Mouse (Mus musculus): ENCODE results near the gene Arl6ip6.

The Arl6ip6 gene

DNA sequence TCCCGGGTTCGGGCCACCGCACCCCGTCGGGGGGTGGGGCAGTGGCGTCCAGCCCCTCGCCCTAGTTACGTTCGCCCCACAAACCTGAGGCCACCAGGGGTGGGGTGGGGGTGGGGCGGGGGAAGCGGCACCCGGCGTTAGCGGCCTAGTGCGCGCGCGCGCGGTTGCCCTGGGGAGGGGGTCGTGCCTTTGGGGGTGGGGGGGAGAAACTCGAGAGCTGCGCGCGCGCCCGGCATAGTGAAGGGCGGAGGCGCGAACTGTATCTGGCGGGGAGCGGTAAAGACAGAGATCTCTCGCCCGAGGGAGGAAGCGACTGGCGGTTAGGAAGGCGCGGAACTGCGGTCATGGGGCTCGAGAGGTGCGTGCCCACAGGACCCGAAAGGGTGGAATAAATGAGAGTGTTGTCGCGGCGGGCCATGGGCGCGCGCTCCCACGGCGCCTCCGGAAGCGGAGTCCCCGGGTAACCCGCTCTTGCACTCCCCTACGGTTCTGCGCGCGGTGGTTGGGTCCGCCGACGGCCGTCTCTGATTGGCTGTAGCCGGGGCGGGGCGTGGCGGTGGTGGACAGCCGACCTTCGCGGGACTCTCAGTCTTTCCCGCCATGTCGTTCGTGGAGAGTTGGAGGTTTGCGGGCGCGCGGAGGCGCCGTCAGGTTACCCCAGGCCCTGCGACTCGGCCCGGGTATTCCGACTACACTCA is at the start of gene Arl6ip6:
TSS of gene Arl6ip6 (plus strand) at position 204 of the 698 bp plus-strand sequence.
- peak; percentile 94 for DNase-seq (ENCODE audit: low spot score)

DNA sequence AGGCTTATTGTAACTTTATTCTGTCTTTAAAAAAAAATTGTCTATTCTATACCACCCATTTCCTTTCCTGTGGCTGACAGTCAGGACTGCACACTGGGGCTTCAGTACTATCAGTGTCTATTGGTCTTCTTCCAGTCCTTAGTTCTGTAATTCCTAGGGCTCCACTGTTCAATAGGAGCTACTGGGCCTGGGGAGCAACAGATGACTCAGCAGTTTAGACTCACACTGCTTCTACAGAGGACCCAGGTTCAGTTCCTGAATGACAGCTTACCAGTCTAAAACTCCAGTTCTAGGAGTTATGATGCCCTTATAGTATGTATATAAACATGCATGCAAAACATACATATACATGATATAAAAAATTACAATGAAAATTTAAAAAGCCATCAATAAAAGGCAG is 44.7 kb upstream of the Arl6ip6 start:
- no peak for DNase-seq (ENCODE audit: low spot score)

DNA sequence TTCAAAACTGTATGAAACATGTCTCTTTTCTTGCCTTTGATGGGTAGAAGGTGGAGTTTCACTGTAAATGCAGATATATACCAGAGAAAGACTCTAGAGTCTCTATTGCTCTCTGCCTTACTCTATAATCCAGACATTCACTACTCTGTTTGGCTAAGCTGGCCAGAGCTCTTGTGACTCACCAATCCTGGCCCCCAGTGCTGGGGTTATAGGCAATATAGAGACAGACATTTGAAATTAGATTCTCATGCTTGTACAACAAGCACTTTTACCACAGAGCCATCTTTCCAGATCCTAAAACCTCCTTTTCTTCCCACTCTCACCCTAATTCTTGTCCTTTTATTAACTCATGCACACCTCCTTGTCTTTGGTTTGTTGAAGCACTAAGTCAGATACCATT is 17.6 kb upstream of the Arl6ip6 start:
- DNase-seq (ENCODE audit: low spot score): no peak

- DNase-seq (ENCODE audit: low spot score): no peak
Observed at GRCm38 (mm10) chr2:53178966-53179365, 12.6 kb upstream of the Arl6ip6 start.

- no peak for DNase-seq (ENCODE audit: low spot score)
Observed at GRCm38 (mm10) chr2:53179876-53180275, 11.7 kb upstream of the Arl6ip6 start.

DNA sequence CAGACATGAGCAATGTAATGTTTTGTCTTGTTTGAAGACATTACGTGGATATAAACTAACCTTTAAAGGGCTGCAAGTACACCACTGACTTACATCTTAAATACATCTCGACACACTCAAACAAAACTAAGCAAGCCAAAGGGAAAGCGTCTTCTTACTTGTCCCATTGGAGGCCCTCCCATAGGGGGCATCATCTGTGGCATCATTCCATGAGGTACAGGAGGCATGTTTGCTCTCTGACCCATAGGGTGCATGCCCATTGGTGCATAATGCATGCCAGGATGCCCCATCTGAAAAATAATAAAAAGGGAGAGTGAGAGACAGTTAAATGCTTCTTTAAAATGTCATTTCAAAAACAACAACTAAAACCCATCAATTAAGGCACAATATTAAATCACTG is 1.7 kb upstream of the Arl6ip6 start:
- DNase-seq (ENCODE audit: low spot score): peak; percentile 25

DNA sequence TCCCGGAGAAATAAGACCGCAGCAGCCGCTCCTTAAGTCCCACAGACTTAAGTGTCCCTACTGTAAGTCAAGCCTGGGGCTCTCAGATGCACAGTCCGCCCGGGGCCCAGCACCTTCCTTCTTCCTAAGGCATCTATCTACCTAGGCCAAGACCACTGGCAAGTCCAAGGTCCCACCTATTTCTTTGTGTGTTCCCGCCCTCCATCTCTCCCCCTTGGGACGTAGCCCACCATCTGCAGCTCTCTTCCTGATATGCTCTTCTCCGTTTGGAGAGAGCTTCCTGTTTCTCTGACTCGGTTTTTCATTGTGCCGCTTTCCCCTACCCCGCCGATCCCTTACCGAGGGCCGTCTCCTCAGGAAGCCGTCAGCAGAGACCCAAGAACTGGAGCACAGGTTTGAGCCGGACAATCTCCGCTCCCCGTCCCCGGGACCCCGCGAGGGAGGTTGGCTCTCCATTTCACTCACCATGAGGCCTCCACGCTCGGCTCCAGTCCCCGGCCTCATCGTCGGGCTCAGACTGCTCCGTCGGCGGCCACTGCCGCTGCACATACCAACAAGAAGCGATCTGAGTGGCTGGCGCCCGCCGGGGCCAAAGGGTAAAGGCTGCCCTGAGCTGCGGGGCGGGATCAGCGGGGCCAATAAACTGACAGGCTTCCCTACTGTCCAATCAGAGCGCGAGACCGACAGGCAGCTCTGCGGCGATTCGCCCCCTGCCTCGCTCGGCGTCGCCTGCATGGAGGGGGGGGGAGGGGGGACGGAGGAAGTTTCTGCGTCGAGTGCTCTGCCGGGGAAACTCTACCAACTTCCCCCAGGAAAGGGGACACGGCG is 628 bp upstream of the Arl6ip6 start, which contains the start of gene Prpf40a:
TSS of gene Prpf40a (minus strand) at position 601 of the 828 bp plus-strand sequence.
- DNase-seq (ENCODE audit: low spot score): peak; percentile 98

- peak; percentile 65 for DNase-seq (ENCODE audit: low spot score)
Observed at GRCm38 (mm10) chr2:53192386-53192785, 860 bp downstream of the Arl6ip6 start.

GRCm38 (mm10) chr2:53196431-53196830 is 4.9 kb downstream of the Arl6ip6 start:
- no peak for DNase-seq (ENCODE audit: low spot score)

- DNase-seq (ENCODE audit: low spot score): no peak
Observed at GRCm38 (mm10) chr2:53199203-53199602, 7.7 kb downstream of the Arl6ip6 start.

DNA sequence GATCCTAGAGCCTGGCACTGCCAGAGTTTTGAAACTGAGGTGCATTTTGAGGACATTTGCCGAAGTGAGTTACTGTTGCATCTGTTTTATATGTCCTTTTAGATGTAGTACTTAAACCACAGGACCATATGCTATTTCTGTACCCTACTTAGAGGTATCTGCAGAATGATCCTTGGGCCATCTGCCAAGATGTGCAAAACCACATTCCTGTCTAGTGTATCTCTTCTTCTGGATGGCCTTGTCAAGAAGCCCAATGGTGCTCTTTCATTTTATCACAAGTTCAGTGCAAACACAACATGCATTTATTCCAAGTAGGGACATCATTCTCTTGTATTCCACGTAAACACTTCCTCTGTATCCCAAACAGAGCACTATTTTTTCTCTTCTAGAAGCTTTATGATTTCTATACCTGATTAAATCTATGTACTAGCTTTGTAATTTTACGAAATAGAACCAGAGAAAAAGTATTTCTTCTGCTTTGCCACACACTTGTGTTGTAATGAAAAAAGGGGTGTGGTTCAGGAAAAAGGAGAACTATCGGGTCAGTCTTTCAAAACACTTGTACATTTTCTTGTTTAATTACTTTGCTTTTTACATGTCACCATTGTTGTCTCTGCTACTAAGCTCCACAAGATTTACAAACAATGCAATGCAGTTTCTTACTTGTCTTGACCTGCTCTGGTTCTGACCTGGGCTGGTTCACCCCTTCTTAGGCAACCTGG is 8.8 kb downstream of the Arl6ip6 start:
- DNase-seq (ENCODE audit: low spot score): no peak

- DNase-seq (ENCODE audit: low spot score): peak; percentile 13
Observed at GRCm38 (mm10) chr2:53204373-53205274, 13.1 kb downstream of the Arl6ip6 start.

DNA sequence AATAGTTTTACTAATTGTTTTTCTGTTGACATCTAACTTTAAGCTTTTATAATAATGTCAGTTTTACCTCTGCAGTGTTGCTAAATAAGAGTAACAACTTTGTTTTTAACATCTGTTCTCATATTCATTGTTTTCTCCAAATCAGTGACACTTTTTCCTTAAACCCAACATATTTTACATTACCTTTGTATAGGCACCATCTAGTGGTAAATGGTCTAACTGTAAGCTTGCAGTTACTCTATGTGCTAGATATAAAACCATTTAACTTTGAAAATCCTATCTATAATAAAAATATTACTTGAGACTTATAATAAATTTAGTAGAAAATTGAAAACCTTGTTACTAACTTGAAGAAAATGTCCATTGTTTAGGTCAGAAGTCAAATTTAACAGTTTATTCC is 15.2 kb downstream of the Arl6ip6 start:
- DNase-seq (ENCODE audit: low spot score): no peak

DNA sequence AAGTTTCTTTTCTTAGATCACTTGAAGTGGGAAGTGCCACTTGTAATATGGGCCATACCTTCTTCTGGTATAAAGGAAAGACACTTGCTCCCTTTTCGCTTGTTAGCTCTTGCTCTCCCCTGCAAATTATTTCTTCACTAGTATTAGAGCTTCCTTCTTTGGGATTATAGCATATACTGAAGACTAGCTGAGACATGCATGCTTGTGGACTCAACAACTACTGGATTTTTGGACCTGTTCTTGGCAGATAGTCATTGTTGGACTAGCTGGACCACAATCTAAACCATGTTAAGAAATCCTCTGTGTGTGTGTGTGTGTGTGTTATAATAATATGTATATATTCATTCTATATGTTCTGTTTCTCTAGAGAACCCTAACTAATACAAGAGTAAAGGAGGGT is 22.0 kb downstream of the Arl6ip6 start:
- no peak for DNase-seq (ENCODE audit: low spot score)

DNA sequence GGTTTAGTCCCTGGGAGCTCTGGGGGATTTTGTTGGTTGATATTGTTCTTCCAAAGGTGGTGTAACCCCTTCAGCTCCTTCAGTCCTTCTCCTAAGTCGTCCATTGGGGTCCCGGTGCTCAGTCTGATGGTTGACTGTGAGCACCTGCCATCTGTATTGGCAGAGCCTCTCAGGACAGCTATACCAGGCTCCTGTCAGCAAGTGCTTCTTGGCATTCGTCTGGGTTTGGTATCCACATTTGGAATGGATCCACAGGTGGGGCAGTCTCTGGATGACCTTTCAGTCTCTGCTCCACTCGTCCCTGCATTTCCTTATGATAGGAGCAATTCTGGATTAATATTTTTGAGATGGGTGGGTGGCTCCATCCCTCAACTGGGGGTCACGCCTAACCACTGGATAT is 30.7 kb downstream of the Arl6ip6 start:
- no peak for DNase-seq (ENCODE audit: low spot score)

DNA sequence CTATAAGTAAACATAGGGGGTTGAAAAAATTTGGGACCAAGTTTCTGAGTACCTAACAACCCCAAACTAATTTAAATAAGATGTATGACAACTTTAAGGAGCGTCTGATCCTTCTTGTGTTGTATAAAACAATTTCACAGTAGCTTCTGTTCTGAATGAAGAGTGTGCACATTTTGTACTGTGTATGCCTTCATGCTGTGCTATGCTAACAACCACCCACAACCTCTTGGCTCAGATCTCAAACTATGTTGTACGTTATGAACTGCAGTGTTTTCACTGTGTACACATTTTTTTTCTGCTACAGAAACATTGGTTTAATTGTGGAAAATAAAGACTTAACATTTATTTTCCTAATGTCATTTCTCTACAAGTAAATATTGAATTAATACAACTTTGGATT is 65.5 kb downstream of the Arl6ip6 start:
- no peak for DNase-seq (ENCODE audit: low spot score)
